Mouse (Mus musculus) kidney, embryonic 16.5 days (tissue): ENCODE data around the gene Diaph2. TPM values are rescaled to one million over a fixed set of nuclear protein-coding genes. Genes with fewer than 3 reads are reported as not detected.
A peak's percentile ranks its signal among the peaks of the same experiment; 100 is the strongest.

ENCODE experiments used
- ATAC-seq: fragments of 200-750 bp; cut with Nextera tagmentation; 2 replicates; pipeline ENCODE4 v1.8.0; 2017; ENCODE audit warnings: moderate TSS enrichment; ENCODE audit not compliant: low FRiP score, low TSS enrichment
- H3K27ac ChIP-seq: fragments of 300-500 bp; sonication (generic); 2 replicates; pipeline ENCODE4 v1.5.1; 2014; ENCODE audit warnings: low read length
- H3K27me3 ChIP-seq: fragments of 300-500 bp; sonication (generic); 2 replicates; pipeline ENCODE4 v1.6.1; 2014; ENCODE audit warnings: low read length, control low read depth, mixed read lengths; ENCODE audit not compliant: insufficient read depth
- H3K36me3 ChIP-seq: fragments of 300-500 bp; sonication (generic); 2 replicates; pipeline ENCODE4 v1.6.1; 2014; ENCODE audit warnings: low read length, control low read depth, mixed read lengths; ENCODE audit not compliant: insufficient read depth
- H3K4me1 ChIP-seq: fragments of 300-500 bp; sonication (generic); 2 replicates; pipeline ENCODE4 v1.6.1; 2014; ENCODE audit warnings: low read length, control low read depth, mixed read lengths; ENCODE audit not compliant: insufficient read depth
- H3K4me2 ChIP-seq: fragments of 300-500 bp; sonication (generic); replicated peaks from 2 replicates; pipeline ENCODE4 v1.6.1; 2014; ENCODE audit warnings: low read depth, low read length
- H3K4me3 ChIP-seq: fragments of 300-500 bp; sonication (generic); 2 replicates; pipeline ENCODE4 v1.5.1; 2014; ENCODE audit warnings: mild to moderate bottlenecking, low read length
- H3K9ac ChIP-seq: fragments of 300-500 bp; sonication (generic); replicated peaks from 2 replicates; pipeline ENCODE4 v1.6.1; 2014; ENCODE audit warnings: low read length
- H3K9me3 ChIP-seq: fragments of 300-500 bp; sonication (generic); 2 replicates; pipeline ENCODE4 v1.6.1; 2016; ENCODE audit warnings: low read length, control low read depth
- WGBS: fragments of 180-500 bp; shearing (Covaris S2); extraction: QIAGEN DNeasy Blood & Tissue Kit; methylation state at CpG from one replicate; pipeline ENCODE4 v1.1.7; 2014; 5-methylcytosine and 5-hydroxymethylcytosine counted together
- polyA plus RNA-seq: library from polyadenylated mRNA; unstranded; fragments of >200 nt; fragmentation: Nextera tagmentation; extraction: Ambion mirVana; gene quantifications from 2 replicates; pipeline ENCODE4 v1.2.1, GENCODE M21; 2015

Gene Diaph2
- polyA plus RNA-seq: 4.4 and 5.2 TPM in 2 replicates

DNA sequence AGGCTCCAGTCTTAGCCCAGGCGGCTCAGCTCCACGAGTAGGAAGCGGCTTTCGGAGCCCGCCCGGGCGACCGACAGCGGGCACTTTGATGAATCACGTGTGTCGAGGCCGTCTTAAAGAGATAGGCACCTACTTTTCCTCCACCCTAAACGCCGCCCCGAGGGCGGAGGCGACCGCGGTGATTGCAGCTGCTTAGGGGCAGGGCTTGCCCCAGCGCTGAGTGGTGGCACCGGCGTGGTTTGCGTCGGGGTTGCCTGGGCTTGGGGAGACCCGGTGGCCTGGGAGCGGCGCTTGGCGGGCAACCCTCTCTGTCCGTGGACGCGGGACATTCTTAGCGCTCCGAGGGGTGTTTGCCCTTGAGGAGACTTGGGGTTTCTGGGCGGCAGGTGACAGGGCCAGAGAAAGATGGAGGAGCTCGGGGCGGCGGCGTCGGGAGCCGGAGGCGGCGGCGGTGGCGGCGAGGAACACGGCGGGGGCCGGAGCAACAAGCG lies at the start of gene Diaph2:
Gene Diaph2 (plus strand): TSS at position 172 of the 491 bp plus-strand sequence.
- H3K4me3 ChIP-seq: peak within 1 kb of the TSS; percentile 61
- peak within 1 kb of the TSS; percentile 64 for H3K9ac ChIP-seq
- H3K4me1 ChIP-seq: no peaks in the 10 kb centered on the region
- no peaks in the 10 kb centered on the region for H3K9me3 ChIP-seq
- WGBS: 13% methylated on average over 38 of the region's 49 CpGs
- peak within 1 kb of the TSS; percentile 54 for H3K4me2 ChIP-seq
- H3K36me3 ChIP-seq: no peaks in the 10 kb centered on the region
- H3K27ac ChIP-seq: 0 out of 2 replicates have a peak within 1 kb of the TSS, but pooled peaks have one; percentile 6
- H3K27me3 ChIP-seq: no peaks in the 10 kb centered on the region
- ATAC-seq: peak; percentile 97

GRCm38 (mm10) chrX:129701634-129702312 lies 47.8 kb upstream of the Diaph2 start:
- Histone ChIP-seq H3K27ac (no peak overlapping the region), H3K36me3 (no peaks in the 10 kb centered on the region), H3K9me3 (no peaks in the 10 kb centered on the region), H3K4me1 (no peaks in the 10 kb centered on the region), H3K4me2 (no peak overlapping the region), H3K4me3 (no peak overlapping the region), H3K27me3 (no peaks in the 10 kb centered on the region), H3K9ac (no peak overlapping the region)
- peak; percentile 15; the same call in 1 of the 2 replicates for ATAC-seq
- 51% methylated on average over 6 of the region's 6 CpGs for WGBS

DNA sequence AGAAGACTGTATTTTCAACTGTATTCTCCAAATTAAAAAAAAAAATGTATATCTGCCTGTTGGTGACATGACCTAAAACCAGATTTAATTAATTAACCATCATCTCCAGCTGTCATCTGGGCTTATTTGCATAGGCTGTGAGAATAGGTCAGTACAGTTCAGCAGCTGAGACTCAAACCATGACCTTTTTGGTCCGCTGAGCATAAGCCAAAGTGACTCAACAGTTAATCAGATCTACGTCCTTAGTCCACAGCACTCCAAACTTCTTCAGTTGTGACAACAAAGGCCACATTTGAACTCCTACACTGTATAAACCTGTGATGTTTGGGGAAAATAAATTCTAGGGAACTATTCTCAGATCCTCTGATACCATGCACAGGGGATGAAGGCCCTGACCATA lies 39.9 kb upstream of the Diaph2 start:
- no peaks in the 10 kb centered on the region for H3K36me3 ChIP-seq
- H3K9me3 ChIP-seq: no peaks in the 10 kb centered on the region
- no peak overlapping the region for H3K4me3 ChIP-seq
- no peaks in the 10 kb centered on the region for H3K4me1 ChIP-seq
- WGBS: 51% methylated on average over 2 of the region's 2 CpGs
- H3K27ac ChIP-seq: no peak overlapping the region
- no peak overlapping the region for H3K4me2 ChIP-seq
- H3K27me3 ChIP-seq: no peaks in the 10 kb centered on the region
- no peak overlapping the region for H3K9ac ChIP-seq
- peak; percentile 39; the same call in 1 of the 2 replicates for ATAC-seq

GRCm38 (mm10) chrX:129728717-129729220 lies 20.8 kb upstream of the Diaph2 start:
- Histone ChIP-seq H3K27ac (no peak overlapping the region), H3K9ac (no peak overlapping the region), H3K27me3 (no peaks in the 10 kb centered on the region), H3K4me3 (no peak overlapping the region), H3K4me1 (no peaks in the 10 kb centered on the region), H3K36me3 (no peaks in the 10 kb centered on the region), H3K4me2 (no peak overlapping the region), H3K9me3 (no peaks in the 10 kb centered on the region)
- 57% methylated on average over 2 of the region's 2 CpGs for WGBS
- ATAC-seq: no peak

GRCm38 (mm10) chrX:129736562-129736961 lies 13.0 kb upstream of the Diaph2 start:
- WGBS: 16% methylated on average over 1 of the region's 1 CpGs

DNA sequence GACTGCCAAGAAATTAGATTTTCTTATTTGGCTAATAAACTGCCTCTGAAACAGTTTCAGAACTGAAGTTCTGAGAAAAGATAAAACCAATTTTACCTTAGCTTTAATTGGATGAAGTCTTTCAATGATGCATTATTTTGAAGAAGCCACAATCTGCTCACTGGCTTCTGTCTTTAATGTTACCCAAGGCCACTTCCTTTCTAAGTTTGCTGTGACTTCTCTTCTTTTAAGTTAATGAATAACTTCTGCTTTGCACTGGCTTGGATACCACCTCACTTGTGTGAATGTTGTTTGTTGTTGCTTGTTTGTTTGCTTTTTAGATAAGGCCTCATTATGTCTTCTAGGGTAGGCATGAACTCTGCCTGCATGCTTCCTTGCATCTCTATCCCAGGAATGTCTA lies 10.3 kb upstream of the Diaph2 start:
- Histone ChIP-seq H3K4me3 (no peak overlapping the region), H3K36me3 (no peaks in the 10 kb centered on the region), H3K4me1 (no peaks in the 10 kb centered on the region), H3K9ac (no peak overlapping the region), H3K27me3 (no peaks in the 10 kb centered on the region), H3K9me3 (no peaks in the 10 kb centered on the region), H3K4me2 (no peak overlapping the region), H3K27ac (no peak overlapping the region)
- no peak for ATAC-seq

More at GRCm38 (mm10) chrX:129736562-129736961, 13.0 kb upstream of the Diaph2 start:
- Histone ChIP-seq H3K4me1 (no peaks in the 10 kb centered on the region), H3K27ac (no peak overlapping the region), H3K9me3 (no peaks in the 10 kb centered on the region), H3K4me3 (no peak overlapping the region), H3K4me2 (no peak overlapping the region), H3K9ac (no peak overlapping the region), H3K27me3 (no peaks in the 10 kb centered on the region), H3K36me3 (no peaks in the 10 kb centered on the region)
- ATAC-seq: no peak

GRCm38 (mm10) chrX:129742981-129743380 lies 6.6 kb upstream of the Diaph2 start:
- ATAC-seq: no peak
- H3K27ac ChIP-seq: no peak overlapping the region
- 79% methylated on average over 3 of the region's 3 CpGs for WGBS
- H3K4me3 ChIP-seq: no peak overlapping the region
- H3K9me3 ChIP-seq: no peaks in the 10 kb centered on the region
- H3K36me3 ChIP-seq: no peaks in the 10 kb centered on the region
- no peaks in the 10 kb centered on the region for H3K4me1 ChIP-seq
- no peak overlapping the region for H3K4me2 ChIP-seq
- H3K27me3 ChIP-seq: no peaks in the 10 kb centered on the region
- no peak overlapping the region for H3K9ac ChIP-seq

DNA sequence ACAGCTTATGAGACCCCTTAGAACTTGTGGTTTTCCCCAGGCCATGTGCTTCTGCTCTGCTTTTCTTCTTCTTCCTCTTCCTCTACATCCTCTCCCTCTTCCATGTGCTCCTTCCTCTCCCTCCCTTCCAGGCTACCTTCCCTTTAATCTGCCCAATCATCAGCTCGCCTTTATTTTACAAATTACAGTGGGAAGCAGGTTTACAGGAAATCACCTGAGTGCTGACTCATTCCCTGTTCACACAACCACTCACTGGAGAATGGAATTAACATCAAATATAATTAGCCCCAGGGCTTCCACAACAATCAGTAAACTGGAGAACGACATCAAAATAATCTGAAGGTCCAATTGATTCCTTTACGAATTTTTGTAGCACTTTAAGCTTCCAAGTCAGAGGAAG lies 3.6 kb upstream of the Diaph2 start:
- Histone ChIP-seq H3K36me3 (no peaks in the 10 kb centered on the region), H3K4me3 (no peak overlapping the region), H3K27ac (no peak overlapping the region), H3K4me2 (no peak overlapping the region), H3K9me3 (no peaks in the 10 kb centered on the region), H3K27me3 (no peaks in the 10 kb centered on the region), H3K4me1 (no peaks in the 10 kb centered on the region), H3K9ac (no peak overlapping the region)
- no peak for ATAC-seq
- 61% methylated on average over 3 of the region's 3 CpGs for WGBS

GRCm38 (mm10) chrX:129749102-129749501 lies 440 bp upstream of the Diaph2 start:
- 27% methylated on average over 1 of the region's 1 CpGs for WGBS
- peak overlapping the region; percentile 61 for H3K4me3 ChIP-seq
- peak overlapping the region; percentile 54 for H3K4me2 ChIP-seq
- no peaks in the 10 kb centered on the region for H3K27me3 ChIP-seq
- no peak overlapping the region for H3K9ac ChIP-seq
- ATAC-seq: peak; percentile 25; the same call in 1 of the 2 replicates
- H3K9me3 ChIP-seq: no peaks in the 10 kb centered on the region
- H3K36me3 ChIP-seq: no peaks in the 10 kb centered on the region
- no peak overlapping the region for H3K27ac ChIP-seq
- H3K4me1 ChIP-seq: no peaks in the 10 kb centered on the region

GRCm38 (mm10) chrX:129750094-129750569 lies 590 bp downstream of the Diaph2 start:
- no peaks in the 10 kb centered on the region for H3K4me1 ChIP-seq
- peak overlapping the region; percentile 54 for H3K4me2 ChIP-seq
- peak overlapping the region; percentile 61 for H3K4me3 ChIP-seq
- ATAC-seq: peak; percentile 78; the same call in 1 of the 2 replicates
- 0 out of 2 replicates have a peak overlapping the region, but pooled peaks have one; percentile 6 for H3K27ac ChIP-seq
- H3K9ac ChIP-seq: peak overlapping the region; percentile 64
- no peaks in the 10 kb centered on the region for H3K36me3 ChIP-seq
- 26% methylated on average over 28 of the region's 31 CpGs for WGBS
- no peaks in the 10 kb centered on the region for H3K9me3 ChIP-seq
- H3K27me3 ChIP-seq: no peaks in the 10 kb centered on the region
